Mouse (Mus musculus): ENCODE results near the gene Cdhr3.

DNA sequence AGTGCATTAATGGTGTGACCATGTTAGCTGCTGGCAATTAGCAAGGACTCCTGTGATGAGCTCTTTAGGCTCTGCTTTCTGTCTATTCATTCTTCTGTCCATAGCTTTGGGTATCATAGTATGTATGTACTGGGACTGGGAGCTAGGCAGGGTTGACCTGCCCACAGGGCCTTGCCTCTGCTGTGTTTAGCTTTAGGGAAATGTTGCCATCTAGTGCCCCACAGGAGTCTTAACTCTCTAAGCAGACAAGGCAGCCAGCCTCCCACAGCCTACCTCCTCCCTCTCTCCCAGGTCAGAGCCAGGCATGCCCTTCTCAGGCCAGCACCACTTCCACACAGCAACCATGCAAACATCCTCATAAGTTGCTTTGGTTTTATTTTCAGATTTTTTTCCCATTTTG is 16.9 kb upstream of the Cdhr3 start:
- TF ChIP-seq CTCF (IDR thresholded peaks at IDR 0.05; ENCODE audit: insufficient read depth, low read depth, low read length): 0 out of 2 replicates have a peak, but pooled peaks have one; percentile 22
- TF ChIP-seq POLR2A (IDR thresholded peaks at IDR 0.05; ENCODE audit: insufficient read depth, low read depth, low read length): no peak

Data from olfactory bulb, adult 2 months (tissue).